Mouse (Mus musculus): ENCODE data around the gene Trpm3. TPM values are rescaled to one million over a fixed set of nuclear protein-coding genes. Genes with fewer than 3 reads are reported as not detected.

The Trpm3 gene
- polyA plus RNA-seq, 1 experiment: 0.30 TPM

DNA sequence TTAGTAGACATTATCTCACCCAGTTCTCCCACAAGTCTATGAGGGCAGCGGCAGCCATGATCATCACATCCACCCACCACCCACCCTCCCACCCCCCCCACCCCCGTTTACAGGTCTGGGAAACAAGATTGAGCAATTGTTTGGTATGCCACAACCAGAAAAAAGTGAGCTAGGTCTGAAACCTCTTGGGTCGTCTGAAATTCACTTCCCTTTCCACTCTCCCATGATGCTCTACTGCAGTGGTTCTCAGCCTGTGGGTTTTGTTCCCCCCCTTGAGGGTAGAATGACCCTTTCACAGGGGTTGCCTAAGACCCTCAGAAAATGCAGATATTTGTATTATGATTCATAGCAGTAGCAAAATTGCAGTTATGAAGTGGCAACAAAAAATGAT, 778.5 kb downstream of the Trpm3 start:
- no peak overlapping the region for H3K27ac ChIP-seq (ENCODE audit: control insufficient read depth, insufficient read depth, low read length)
- no peak for TF ChIP-seq POLR2A (IDR thresholded peaks at IDR 0.05; ENCODE audit: control insufficient read depth, extremely low read depth, insufficient read depth, low read length, poor library complexity)
- H3K4me1 ChIP-seq (replicated peaks; ENCODE audit: control insufficient read depth, insufficient read depth, low read length): no peaks in the 10 kb centered on the region
- no peak for DNase-seq
- no peaks in the 10 kb centered on the region for H3K27me3 ChIP-seq (ENCODE audit: control insufficient read depth, insufficient read depth, low read length)
- no peaks in the 10 kb centered on the region for H3K36me3 ChIP-seq (ENCODE audit: control insufficient read depth, insufficient read depth, low read length)
- no peak overlapping the region for H3K4me3 ChIP-seq (ENCODE audit: control insufficient read depth, insufficient read depth, low read length)
- 15% methylated on average over 3 of the region's 3 CpGs for WGBS

DNA sequence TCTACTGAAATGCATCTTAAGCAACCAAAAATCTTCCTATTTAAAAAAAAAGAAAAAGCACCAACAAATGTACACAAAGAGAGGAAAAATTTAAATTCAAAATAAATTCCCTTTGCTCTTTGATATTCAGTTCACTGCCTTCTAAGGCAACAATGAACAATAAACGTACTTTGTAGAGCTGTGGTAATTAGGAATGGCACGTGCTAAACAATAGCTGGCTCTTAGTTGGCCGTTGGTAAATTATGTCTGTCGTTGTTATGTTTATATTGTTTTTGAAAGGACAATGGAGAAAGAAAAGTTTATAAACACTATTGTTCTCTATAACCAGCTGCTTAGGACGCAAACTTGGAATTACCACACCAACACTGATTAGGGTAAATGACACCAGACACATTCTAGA, 782.1 kb downstream of the Trpm3 start:
- H3K4me3 ChIP-seq (ENCODE audit: control insufficient read depth, insufficient read depth, low read length): no peak overlapping the region
- TF ChIP-seq POLR2A (IDR thresholded peaks at IDR 0.05; ENCODE audit: control insufficient read depth, extremely low read depth, insufficient read depth, low read length, poor library complexity): no peak
- no peak for TF ChIP-seq CTCF (IDR thresholded peaks at IDR 0.05; ENCODE audit: borderline replicate concordance, control insufficient read depth, extremely low read depth, insufficient read depth, low read length, poor library complexity)

DNA sequence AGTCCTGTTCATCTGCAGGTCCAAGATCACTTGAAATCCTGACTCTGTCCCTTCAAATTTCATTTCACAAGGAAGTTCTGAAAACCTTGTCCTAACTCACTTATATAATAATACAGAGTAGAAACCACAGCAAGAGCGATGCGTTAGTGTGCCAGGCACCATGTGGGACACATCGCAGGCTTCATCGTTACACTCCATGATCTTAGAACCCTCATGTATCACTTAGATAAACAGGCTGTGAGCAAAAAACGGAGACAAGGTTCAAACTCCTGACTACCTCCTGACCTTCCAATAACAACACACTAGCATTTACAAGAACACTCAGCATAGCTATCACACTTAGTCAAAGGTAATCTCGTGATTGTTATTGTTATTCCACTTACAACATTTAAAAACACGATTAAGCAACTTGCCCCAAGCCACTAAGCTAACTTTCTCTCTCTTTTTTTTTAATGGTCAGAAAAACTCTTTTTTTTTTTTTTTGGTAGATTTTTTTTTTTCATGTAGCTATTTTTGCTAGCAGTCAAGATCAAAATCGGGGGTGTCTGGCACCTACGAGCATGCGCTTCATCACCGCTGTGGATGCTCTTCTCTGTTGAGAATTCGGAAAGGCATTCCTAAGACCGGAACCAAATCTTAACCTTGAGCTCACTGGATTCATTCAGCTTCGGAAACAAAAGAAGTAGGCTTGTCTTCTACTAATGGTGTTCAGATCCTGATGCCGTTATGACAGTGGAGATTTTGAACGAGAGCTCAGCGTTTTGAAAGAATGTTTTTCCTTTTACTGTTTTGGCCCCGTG, 784.2 kb downstream of the Trpm3 start:
- no peak overlapping the region for H3K4me3 ChIP-seq (ENCODE audit: control insufficient read depth, insufficient read depth, low read length)
- TF ChIP-seq POLR2A (IDR thresholded peaks at IDR 0.05; ENCODE audit: control insufficient read depth, extremely low read depth, insufficient read depth, low read length, poor library complexity) (no peak), CTCF (IDR thresholded peaks at IDR 0.05; ENCODE audit: borderline replicate concordance, control insufficient read depth, extremely low read depth, insufficient read depth, low read length, poor library complexity) (no peak)
- no peaks in the 10 kb centered on the region for H3K4me1 ChIP-seq (replicated peaks; ENCODE audit: control insufficient read depth, insufficient read depth, low read length)
- DNase-seq: no peak
- H3K27ac ChIP-seq (ENCODE audit: control insufficient read depth, insufficient read depth, low read length): no peak overlapping the region
- WGBS: 94% methylated on average over 18 of the region's 18 CpGs
- H3K36me3 ChIP-seq (ENCODE audit: control insufficient read depth, insufficient read depth, low read length): no peaks in the 10 kb centered on the region
- no peaks in the 10 kb centered on the region for H3K27me3 ChIP-seq (ENCODE audit: control insufficient read depth, insufficient read depth, low read length)

More for the DNA sequence above, 782.1 kb downstream of the Trpm3 start:
- no peak overlapping the region for H3K27ac ChIP-seq (ENCODE audit: control insufficient read depth, insufficient read depth, low read length)
- no peaks in the 10 kb centered on the region for H3K36me3 ChIP-seq (ENCODE audit: control insufficient read depth, insufficient read depth, low read length)
- WGBS: 70% methylated on average over 5 of the region's 5 CpGs
- no peaks in the 10 kb centered on the region for H3K27me3 ChIP-seq (ENCODE audit: control insufficient read depth, insufficient read depth, low read length)
- no peaks in the 10 kb centered on the region for H3K4me1 ChIP-seq (replicated peaks; ENCODE audit: control insufficient read depth, insufficient read depth, low read length)
- no peak for DNase-seq

DNA sequence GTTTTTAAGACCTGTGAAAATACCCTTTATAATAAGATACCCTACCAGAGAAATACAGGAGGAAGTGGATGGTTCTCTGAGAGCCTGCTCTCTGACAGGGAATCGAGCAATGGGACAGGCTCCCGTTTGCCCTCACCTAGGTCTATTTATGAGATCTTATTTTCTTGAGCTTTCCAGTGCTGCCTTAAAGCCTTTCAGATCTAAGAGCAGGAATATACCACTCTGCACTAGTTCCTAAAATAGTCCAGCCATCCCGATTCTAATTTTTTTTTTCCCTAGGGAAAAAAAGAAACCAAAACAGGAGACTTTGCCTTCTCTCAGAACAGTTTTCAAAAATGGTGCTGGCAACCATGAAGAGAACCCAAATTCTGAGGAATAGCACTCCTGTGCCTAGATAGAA, 786.4 kb downstream of the Trpm3 start:
- Histone ChIP-seq H3K36me3 (ENCODE audit: control insufficient read depth, insufficient read depth, low read length) (no peaks in the 10 kb centered on the region), H3K4me1 (replicated peaks; ENCODE audit: control insufficient read depth, insufficient read depth, low read length) (no peaks in the 10 kb centered on the region), H3K27me3 (ENCODE audit: control insufficient read depth, insufficient read depth, low read length) (no peaks in the 10 kb centered on the region), H3K27ac (ENCODE audit: control insufficient read depth, insufficient read depth, low read length) (no peak overlapping the region), H3K4me3 (ENCODE audit: control insufficient read depth, insufficient read depth, low read length) (no peak overlapping the region)
- no peak for TF ChIP-seq POLR2A (IDR thresholded peaks at IDR 0.05; ENCODE audit: control insufficient read depth, extremely low read depth, insufficient read depth, low read length, poor library complexity)
- TF ChIP-seq CTCF (IDR thresholded peaks at IDR 0.05; ENCODE audit: borderline replicate concordance, control insufficient read depth, extremely low read depth, insufficient read depth, low read length, poor library complexity): no peak
- 86% methylated on average over 3 of the region's 3 CpGs for WGBS
- DNase-seq: no peak

DNA sequence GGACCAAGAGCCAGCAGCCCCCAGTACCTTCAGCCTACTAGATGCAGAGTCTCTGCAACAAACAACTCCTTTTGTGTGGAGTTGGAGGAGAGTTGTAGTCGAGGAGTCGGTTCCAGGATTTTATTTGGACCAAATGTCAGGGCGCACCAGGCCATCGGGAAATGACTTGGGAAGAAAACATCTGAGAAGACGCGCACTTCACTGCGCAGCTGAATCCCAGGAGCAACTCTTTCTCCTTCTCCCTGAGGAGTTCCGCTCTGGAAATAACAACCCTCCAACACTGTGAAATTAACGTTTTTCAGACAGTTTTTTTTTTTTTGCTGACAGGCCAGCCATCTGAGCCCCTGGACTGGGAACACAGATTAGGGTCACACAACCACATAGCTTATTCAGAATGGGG, 787.9 kb downstream of the Trpm3 start:
- TF ChIP-seq POLR2A (IDR thresholded peaks at IDR 0.05; ENCODE audit: control insufficient read depth, extremely low read depth, insufficient read depth, low read length, poor library complexity): no peak
- TF ChIP-seq CTCF (IDR thresholded peaks at IDR 0.05; ENCODE audit: borderline replicate concordance, control insufficient read depth, extremely low read depth, insufficient read depth, low read length, poor library complexity): no peak
- Histone ChIP-seq H3K27me3 (ENCODE audit: control insufficient read depth, insufficient read depth, low read length) (no peaks in the 10 kb centered on the region), H3K4me3 (ENCODE audit: control insufficient read depth, insufficient read depth, low read length) (no peak overlapping the region), H3K36me3 (ENCODE audit: control insufficient read depth, insufficient read depth, low read length) (no peaks in the 10 kb centered on the region), H3K27ac (ENCODE audit: control insufficient read depth, insufficient read depth, low read length) (no peak overlapping the region), H3K4me1 (replicated peaks; ENCODE audit: control insufficient read depth, insufficient read depth, low read length) (no peaks in the 10 kb centered on the region)
- WGBS: 89% methylated on average over 9 of the region's 9 CpGs
- DNase-seq: no peak

DNA sequence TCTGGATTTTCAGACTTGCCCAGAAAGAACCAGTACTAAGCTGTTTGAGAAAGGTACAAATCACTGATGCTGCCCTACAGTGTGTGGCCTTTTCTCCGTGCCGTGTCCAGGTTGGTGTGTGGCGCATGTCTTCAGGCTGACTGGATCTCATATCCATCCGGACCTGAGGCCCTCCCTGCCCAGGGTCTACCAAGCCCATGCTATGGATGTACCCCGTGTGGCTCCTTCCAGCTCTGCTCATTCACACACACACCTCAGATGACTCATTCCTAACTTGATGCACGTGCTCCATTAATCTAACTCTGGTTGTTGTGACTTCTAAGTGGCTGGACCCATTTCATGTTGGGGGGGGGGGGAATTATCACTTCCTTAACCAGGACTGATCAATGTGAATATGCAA, 789.5 kb downstream of the Trpm3 start:
- Histone ChIP-seq H3K27me3 (ENCODE audit: control insufficient read depth, insufficient read depth, low read length) (no peaks in the 10 kb centered on the region), H3K36me3 (ENCODE audit: control insufficient read depth, insufficient read depth, low read length) (no peaks in the 10 kb centered on the region), H3K4me3 (ENCODE audit: control insufficient read depth, insufficient read depth, low read length) (no peak overlapping the region), H3K27ac (ENCODE audit: control insufficient read depth, insufficient read depth, low read length) (no peak overlapping the region), H3K4me1 (replicated peaks; ENCODE audit: control insufficient read depth, insufficient read depth, low read length) (no peaks in the 10 kb centered on the region)
- TF ChIP-seq CTCF (IDR thresholded peaks at IDR 0.05; ENCODE audit: borderline replicate concordance, control insufficient read depth, extremely low read depth, insufficient read depth, low read length, poor library complexity) (no peak), POLR2A (IDR thresholded peaks at IDR 0.05; ENCODE audit: control insufficient read depth, extremely low read depth, insufficient read depth, low read length, poor library complexity) (no peak)
- no peak for DNase-seq
- 94% methylated on average over 6 of the region's 6 CpGs for WGBS

GRCm38 (mm10) chr19:22929768-22930167, 790.9 kb downstream of the Trpm3 start:
- Histone ChIP-seq H3K4me3 (ENCODE audit: control insufficient read depth, insufficient read depth, low read length) (no peak overlapping the region), H3K36me3 (ENCODE audit: control insufficient read depth, insufficient read depth, low read length) (no peaks in the 10 kb centered on the region), H3K27me3 (ENCODE audit: control insufficient read depth, insufficient read depth, low read length) (no peaks in the 10 kb centered on the region), H3K27ac (ENCODE audit: control insufficient read depth, insufficient read depth, low read length) (no peak overlapping the region), H3K4me1 (replicated peaks; ENCODE audit: control insufficient read depth, insufficient read depth, low read length) (no peaks in the 10 kb centered on the region)
- DNase-seq: no peak
- no peak for TF ChIP-seq CTCF (IDR thresholded peaks at IDR 0.05; ENCODE audit: borderline replicate concordance, control insufficient read depth, extremely low read depth, insufficient read depth, low read length, poor library complexity)
- no peak for TF ChIP-seq POLR2A (IDR thresholded peaks at IDR 0.05; ENCODE audit: control insufficient read depth, extremely low read depth, insufficient read depth, low read length, poor library complexity)
- 88% methylated on average over 6 of the region's 6 CpGs for WGBS
